Mouse (Mus musculus) ES-E14 (cell line): ENCODE measurements around the gene Grin2a.

Experiments
- HCFC1 ChIP-seq: IDR thresholded peaks from 2 replicates; pipeline ENCODE4 v1.6.1; 2012; ENCODE audit warnings: low read length, inconsistent platforms, borderline replicate concordance; ENCODE audit not compliant: insufficient read depth
- ZC3H11A ChIP-seq: IDR thresholded peaks from 2 replicates; pipeline ENCODE4 v1.6.1; 2012; ENCODE audit warnings: low read depth, mild to moderate bottlenecking, inconsistent platforms, low read length, borderline replicate concordance

DNA sequence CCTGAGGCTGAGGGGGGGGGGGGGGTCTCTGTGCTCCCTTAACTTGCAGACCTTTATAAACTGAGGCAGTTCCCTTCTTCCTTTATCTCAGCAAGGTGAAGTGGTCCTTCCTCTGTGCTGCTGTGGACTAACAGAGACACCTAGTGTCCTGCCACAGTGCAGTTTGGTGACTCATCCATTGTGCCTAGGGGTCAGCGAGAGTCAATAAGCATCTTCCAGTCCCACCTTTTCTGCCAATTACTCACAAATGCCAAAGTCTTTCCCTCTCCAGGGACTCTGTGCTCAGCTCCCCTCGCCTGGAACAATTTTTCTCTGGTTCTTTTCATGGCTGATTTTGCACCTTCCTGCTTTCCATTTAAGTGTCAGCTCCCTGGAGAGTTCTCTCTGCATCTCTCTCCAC is 258.2 kb downstream of the Grin2a start:
- TF ChIP-seq ZC3H11A (no peak), HCFC1 (no peak)
